Mouse (Mus musculus): ENCODE measurements around the gene Gm17469.
"Not testable (repeated sequence)": the region's sequence is repeated elsewhere in the genome, so short reads cannot be mapped to it uniquely, and the experiment has no call there.

Gene Gm17469

DNA sequence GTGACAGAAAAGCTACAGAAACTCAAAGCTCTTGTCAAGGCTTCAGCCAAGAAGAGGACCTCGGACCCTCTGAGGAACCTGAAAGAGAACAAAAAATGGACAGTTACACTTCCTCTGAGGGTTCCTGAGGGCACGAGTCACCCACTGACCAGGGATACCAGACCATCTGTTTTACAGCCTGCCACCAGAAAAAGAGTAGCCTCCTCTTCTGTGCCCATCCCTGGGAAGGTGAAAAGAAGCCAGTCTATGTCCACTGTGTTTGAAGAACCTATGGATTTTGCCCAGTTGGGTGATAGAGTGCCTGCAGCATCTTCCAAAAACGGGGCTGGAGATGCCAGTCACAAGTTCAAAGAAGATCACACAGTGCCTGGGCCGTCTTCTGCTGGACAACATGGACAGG lies at the start of gene Gm17469:
Gene Gm17469, plus strand, starts transcription at position 301 of the 400 bp plus-strand sequence.
- not testable (repeated sequence) for DNase-seq (ENCODE audit: low spot score)
